Mouse (Mus musculus): ENCODE data around the gene Phactr2.

Phactr2 gene

GRCm38 (mm10) chr10:13446791-13447249 is 27.4 kb downstream of the Phactr2 start:
- DNase-seq, result peak; percentile 95 to 97

- DNase-seq, result peak; percentile 38 to 52
These were observed 30.0 kb downstream of the Phactr2 start for GRCm38 (mm10) chr10:13444257-13444656.

GRCm38 (mm10) chr10:13443647-13444046 is 30.6 kb downstream of the Phactr2 start:
- DNase-seq, result no peak

- peak; percentile 40 to 43 for DNase-seq
These were observed 33.9 kb downstream of the Phactr2 start for GRCm38 (mm10) chr10:13440292-13440691.

GRCm38 (mm10) chr10:13438118-13438821 is 35.9 kb downstream of the Phactr2 start:
- peak; percentile 83 to 87 for DNase-seq

GRCm38 (mm10) chr10:13437011-13437410 is 37.2 kb downstream of the Phactr2 start:
- no peak for DNase-seq

- DNase-seq, result no peak
These were observed 41.2 kb downstream of the Phactr2 start for GRCm38 (mm10) chr10:13433016-13433415.

GRCm38 (mm10) chr10:13431641-13432540 is 42.3 kb downstream of the Phactr2 start:
- DNase-seq, result no peak

GRCm38 (mm10) chr10:13429766-13430165 is 44.4 kb downstream of the Phactr2 start:
- DNase-seq, result peak; percentile 44 to 73

GRCm38 (mm10) chr10:13429240-13429639 is 45.0 kb downstream of the Phactr2 start:
- peak in 1 of 2 experiments; percentile 33 for DNase-seq

GRCm38 (mm10) chr10:13428536-13428935 is 45.7 kb downstream of the Phactr2 start:
- DNase-seq, result no peak

- DNase-seq, result peak; percentile 78 to 81
These were observed 46.6 kb downstream of the Phactr2 start for GRCm38 (mm10) chr10:13427599-13427998.

GRCm38 (mm10) chr10:13425198-13425597 is 49.0 kb downstream of the Phactr2 start:
- no peak for DNase-seq

- DNase-seq, result no peak
These were observed 49.7 kb downstream of the Phactr2 start for GRCm38 (mm10) chr10:13424508-13424907.

- no peak for DNase-seq
These were observed 50.2 kb downstream of the Phactr2 start for GRCm38 (mm10) chr10:13424015-13424414.

GRCm38 (mm10) chr10:13422121-13422520 is 52.1 kb downstream of the Phactr2 start:
- no peak for DNase-seq

- DNase-seq, result no peak
These were observed 55.0 kb downstream of the Phactr2 start for GRCm38 (mm10) chr10:13419246-13419645.

GRCm38 (mm10) chr10:13415489-13416104 is 58.6 kb downstream of the Phactr2 start:
- no peak for DNase-seq

GRCm38 (mm10) chr10:13412202-13412923 is 61.8 kb downstream of the Phactr2 start:
- peak; percentile 13 to 24 for DNase-seq

GRCm38 (mm10) chr10:13411056-13411455 is 63.2 kb downstream of the Phactr2 start:
- DNase-seq, result no peak

GRCm38 (mm10) chr10:13401971-13402370 is 72.2 kb downstream of the Phactr2 start:
- DNase-seq, result no peak

- no peak for DNase-seq
These were observed 78.5 kb downstream of the Phactr2 start for GRCm38 (mm10) chr10:13395753-13396152.

- DNase-seq, result no peak
These were observed 80.2 kb downstream of the Phactr2 start for GRCm38 (mm10) chr10:13394000-13394399.
